Mouse (Mus musculus): ENCODE measurements around the gene Fbxo45. TPM values are rescaled to one million over a fixed set of nuclear protein-coding genes. Genes with fewer than 3 reads are reported as not detected.
A peak's percentile ranks its signal among the peaks of the same experiment; 100 is the strongest.
"Not testable (repeated sequence)": the region's sequence is repeated elsewhere in the genome, so short reads cannot be mapped to it uniquely, and the experiment has no call there.

Fbxo45 gene
- polyA plus RNA-seq, 1 experiment from 2014 or later, result 10.2 TPM

GRCm38 (mm10) chr16:32273338-32273737, 26.4 kb upstream of the Fbxo45 start:
- Histone ChIP-seq H3K4me3 (ENCODE audit: low read depth, low read length) (no peak overlapping the region), H3K27me3 (replicated peaks; ENCODE audit: control insufficient read depth, insufficient read depth, low read length) (no peaks in the 10 kb centered on the region), H3K27ac (ENCODE audit: low read depth) (no peak overlapping the region), H3K4me1 (replicated peaks; ENCODE audit: control insufficient read depth, insufficient read depth, low read length) (peaks cover under 1% of the 10 kb centered on the region; the same call in 1 of the 2 replicates), H3K36me3 (ENCODE audit: control insufficient read depth, insufficient read depth, low read length) (no peaks in the 10 kb centered on the region), H3K4me2 (ENCODE audit: low read length) (no peak overlapping the region), H3K9ac (ENCODE audit: low read length) (no peak overlapping the region), H3K9me3 (ENCODE audit: control insufficient read depth, low read length) (no peaks in the 10 kb centered on the region)
- no peak for ATAC-seq (replicated peaks; ENCODE audit: low FRiP score, low TSS enrichment, low read depth)
- no peak for DNase-seq (ENCODE audit: low spot score)
- WGBS, result 53% methylated on average over 9 of the region's 9 CpGs

GRCm38 (mm10) chr16:32271291-32271690, 24.3 kb upstream of the Fbxo45 start, which contains the start of gene Smco1:
Gene Smco1, plus strand, starts transcription at chr16:32271468.
- Histone ChIP-seq H3K27me3 (replicated peaks; ENCODE audit: control insufficient read depth, insufficient read depth, low read length) (no peaks in the 10 kb centered on the region), H3K4me1 (replicated peaks; ENCODE audit: control insufficient read depth, insufficient read depth, low read length) (no peaks in the 10 kb centered on the region), H3K4me3 (ENCODE audit: low read depth, low read length) (no peak within 1 kb of the TSS), H3K27ac (ENCODE audit: low read depth) (no peak within 1 kb of the TSS), H3K36me3 (ENCODE audit: control insufficient read depth, insufficient read depth, low read length) (no peaks in the 10 kb centered on the region), H3K9me3 (ENCODE audit: control insufficient read depth, low read length) (no peaks in the 10 kb centered on the region), H3K4me2 (ENCODE audit: low read length) (no peak within 1 kb of the TSS), H3K9ac (ENCODE audit: low read length) (no peak within 1 kb of the TSS)
- DNase-seq (ENCODE audit: low spot score) (no peak), ATAC-seq (replicated peaks; ENCODE audit: low FRiP score, low TSS enrichment, low read depth) (no peak)
- WGBS, result 83% methylated on average over 11 of the region's 11 CpGs

- H3K27ac ChIP-seq (ENCODE audit: low read depth); H3K4me2 ChIP-seq (ENCODE audit: low read length); H3K4me1 ChIP-seq (replicated peaks; ENCODE audit: control insufficient read depth, insufficient read depth, low read length); H3K4me3 ChIP-seq (ENCODE audit: low read depth, low read length); ATAC-seq (replicated peaks; ENCODE audit: low FRiP score, low TSS enrichment, low read depth); H3K27me3 ChIP-seq (replicated peaks; ENCODE audit: control insufficient read depth, insufficient read depth, low read length); H3K9me3 ChIP-seq (ENCODE audit: control insufficient read depth, low read length); DNase-seq (ENCODE audit: low spot score); H3K9ac ChIP-seq (ENCODE audit: low read length); H3K36me3 ChIP-seq (ENCODE audit: control insufficient read depth, insufficient read depth, low read length): not testable (repeated sequence)
- WGBS, result 89% methylated on average over 2 of the region's 2 CpGs
Measured at GRCm38 (mm10) chr16:32264225-32264624, 17.3 kb upstream of the Fbxo45 start.

GRCm38 (mm10) chr16:32246351-32246791, 587 bp downstream of the Fbxo45 start:
- Histone ChIP-seq H3K36me3 (ENCODE audit: control insufficient read depth, insufficient read depth, low read length) (no peaks in the 10 kb centered on the region), H3K27ac (ENCODE audit: low read depth) (peak overlapping the region; percentile 84), H3K4me2 (ENCODE audit: low read length) (peak overlapping the region; percentile 72), H3K4me1 (replicated peaks; ENCODE audit: control insufficient read depth, insufficient read depth, low read length) (peaks cover 16% of the 10 kb centered on the region), H3K4me3 (ENCODE audit: low read depth, low read length) (peak overlapping the region; percentile 96), H3K9me3 (ENCODE audit: control insufficient read depth, low read length) (no peaks in the 10 kb centered on the region), H3K9ac (ENCODE audit: low read length) (peak overlapping the region; percentile 82), H3K27me3 (replicated peaks; ENCODE audit: control insufficient read depth, insufficient read depth, low read length) (no peaks in the 10 kb centered on the region)
- peak; percentile 67 for ATAC-seq (replicated peaks; ENCODE audit: low FRiP score, low TSS enrichment, low read depth)
- WGBS, result under 1% methylated on average over 38 of the region's 41 CpGs
- DNase-seq (ENCODE audit: low spot score), result peak; percentile 84

GRCm38 (mm10) chr16:32243901-32244300, 3.1 kb downstream of the Fbxo45 start:
- Histone ChIP-seq H3K27me3 (replicated peaks; ENCODE audit: control insufficient read depth, insufficient read depth, low read length) (no peaks in the 10 kb centered on the region), H3K4me1 (replicated peaks; ENCODE audit: control insufficient read depth, insufficient read depth, low read length) (peaks cover 16% of the 10 kb centered on the region), H3K27ac (ENCODE audit: low read depth) (no peak overlapping the region), H3K36me3 (ENCODE audit: control insufficient read depth, insufficient read depth, low read length) (no peaks in the 10 kb centered on the region), H3K4me3 (ENCODE audit: low read depth, low read length) (no peak overlapping the region), H3K9ac (ENCODE audit: low read length) (no peak overlapping the region), H3K4me2 (ENCODE audit: low read length) (no peak overlapping the region), H3K9me3 (ENCODE audit: control insufficient read depth, low read length) (no peaks in the 10 kb centered on the region)
- ATAC-seq (replicated peaks; ENCODE audit: low FRiP score, low TSS enrichment, low read depth) (no peak), DNase-seq (ENCODE audit: low spot score) (no peak)
- 91% methylated on average over 3 of the region's 3 CpGs for WGBS

- no peak overlapping the region for H3K27ac ChIP-seq (ENCODE audit: low read depth)
- H3K4me2 ChIP-seq (ENCODE audit: low read length), result no peak overlapping the region
- peaks cover 21% of the 10 kb centered on the region for H3K36me3 ChIP-seq (ENCODE audit: control insufficient read depth, insufficient read depth, low read length)
- no peaks in the 10 kb centered on the region for H3K9me3 ChIP-seq (ENCODE audit: control insufficient read depth, low read length)
- H3K27me3 ChIP-seq (replicated peaks; ENCODE audit: control insufficient read depth, insufficient read depth, low read length), result no peaks in the 10 kb centered on the region
- H3K4me1 ChIP-seq (replicated peaks; ENCODE audit: control insufficient read depth, insufficient read depth, low read length), result peaks cover under 1% of the 10 kb centered on the region; the same call in 1 of the 2 replicates
- no peak overlapping the region for H3K4me3 ChIP-seq (ENCODE audit: low read depth, low read length)
- no peak overlapping the region for H3K9ac ChIP-seq (ENCODE audit: low read length)
- ATAC-seq (replicated peaks; ENCODE audit: low FRiP score, low TSS enrichment, low read depth) (no peak), DNase-seq (ENCODE audit: low spot score) (no peak)
- 91% methylated on average over 2 of the region's 2 CpGs for WGBS
Measured at GRCm38 (mm10) chr16:32239428-32240312, 7.3 kb downstream of the Fbxo45 start.

- WGBS, result 91% methylated on average over 19 of the region's 19 CpGs
- ATAC-seq (replicated peaks; ENCODE audit: low FRiP score, low TSS enrichment, low read depth), result no peak
- no peak overlapping the region for H3K4me2 ChIP-seq (ENCODE audit: low read length)
Measured at GRCm38 (mm10) chr16:32237930-32238680, 8.9 kb downstream of the Fbxo45 start.

GRCm38 (mm10) chr16:32232050-32232449, 14.9 kb downstream of the Fbxo45 start:
- H3K9ac ChIP-seq (ENCODE audit: low read length); H3K9me3 ChIP-seq (ENCODE audit: control insufficient read depth, low read length); DNase-seq (ENCODE audit: low spot score); H3K27me3 ChIP-seq (replicated peaks; ENCODE audit: control insufficient read depth, insufficient read depth, low read length); H3K4me3 ChIP-seq (ENCODE audit: low read depth, low read length); H3K27ac ChIP-seq (ENCODE audit: low read depth); H3K4me2 ChIP-seq (ENCODE audit: low read length); H3K4me1 ChIP-seq (replicated peaks; ENCODE audit: control insufficient read depth, insufficient read depth, low read length); ATAC-seq (replicated peaks; ENCODE audit: low FRiP score, low TSS enrichment, low read depth): not testable (repeated sequence)
- 87% methylated on average over 3 of the region's 3 CpGs for WGBS
- H3K36me3 ChIP-seq (ENCODE audit: control insufficient read depth, insufficient read depth, low read length), result peaks cover 40% of the 10 kb centered on the region

More at GRCm38 (mm10) chr16:32237930-32238680, 8.9 kb downstream of the Fbxo45 start:
- H3K36me3 ChIP-seq (ENCODE audit: control insufficient read depth, insufficient read depth, low read length), result peaks cover 35% of the 10 kb centered on the region
- H3K4me3 ChIP-seq (ENCODE audit: low read depth, low read length), result no peak overlapping the region
- H3K9ac ChIP-seq (ENCODE audit: low read length), result no peak overlapping the region
- no peaks in the 10 kb centered on the region for H3K4me1 ChIP-seq (replicated peaks; ENCODE audit: control insufficient read depth, insufficient read depth, low read length)
- H3K9me3 ChIP-seq (ENCODE audit: control insufficient read depth, low read length), result no peaks in the 10 kb centered on the region
- no peak overlapping the region for H3K27ac ChIP-seq (ENCODE audit: low read depth)
- DNase-seq (ENCODE audit: low spot score), result no peak
- no peaks in the 10 kb centered on the region for H3K27me3 ChIP-seq (replicated peaks; ENCODE audit: control insufficient read depth, insufficient read depth, low read length)

All from intestine, embryonic 14.5 days (tissue).